Mouse (Mus musculus): ENCODE results near the gene Pced1b.
"Not testable (repeated sequence)": the region's sequence is repeated elsewhere in the genome, so short reads cannot be mapped to it uniquely, and the experiment has no call there.

The Pced1b gene

DNA sequence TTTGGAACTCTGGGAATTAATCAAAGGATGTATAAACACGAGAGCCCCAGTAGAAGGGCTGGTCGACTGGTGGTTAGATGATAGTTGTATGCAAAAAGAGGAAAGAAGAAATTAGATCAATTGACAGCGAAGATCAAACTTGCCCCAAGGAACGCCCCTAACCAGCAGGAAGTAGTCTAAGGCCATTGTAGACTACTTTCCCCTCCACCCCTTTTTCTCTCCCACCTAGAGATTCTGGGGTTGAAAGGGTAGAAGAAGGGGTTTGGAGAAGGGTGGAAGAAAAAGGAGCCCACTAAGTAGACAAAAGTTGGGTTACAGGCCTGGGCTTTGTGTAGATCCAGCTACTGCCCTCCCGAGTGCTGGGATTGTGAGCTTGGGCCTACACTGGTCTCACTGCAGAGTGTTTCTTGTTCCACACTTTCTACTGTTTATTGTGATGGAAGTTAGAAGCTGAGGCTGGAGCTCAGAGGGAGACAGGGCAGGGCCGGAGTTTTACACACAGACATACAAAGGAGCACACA is 125.8 kb downstream of the Pced1b start:
- no peak for DNase-seq (ENCODE audit: low spot score in 2 of 2)

DNA sequence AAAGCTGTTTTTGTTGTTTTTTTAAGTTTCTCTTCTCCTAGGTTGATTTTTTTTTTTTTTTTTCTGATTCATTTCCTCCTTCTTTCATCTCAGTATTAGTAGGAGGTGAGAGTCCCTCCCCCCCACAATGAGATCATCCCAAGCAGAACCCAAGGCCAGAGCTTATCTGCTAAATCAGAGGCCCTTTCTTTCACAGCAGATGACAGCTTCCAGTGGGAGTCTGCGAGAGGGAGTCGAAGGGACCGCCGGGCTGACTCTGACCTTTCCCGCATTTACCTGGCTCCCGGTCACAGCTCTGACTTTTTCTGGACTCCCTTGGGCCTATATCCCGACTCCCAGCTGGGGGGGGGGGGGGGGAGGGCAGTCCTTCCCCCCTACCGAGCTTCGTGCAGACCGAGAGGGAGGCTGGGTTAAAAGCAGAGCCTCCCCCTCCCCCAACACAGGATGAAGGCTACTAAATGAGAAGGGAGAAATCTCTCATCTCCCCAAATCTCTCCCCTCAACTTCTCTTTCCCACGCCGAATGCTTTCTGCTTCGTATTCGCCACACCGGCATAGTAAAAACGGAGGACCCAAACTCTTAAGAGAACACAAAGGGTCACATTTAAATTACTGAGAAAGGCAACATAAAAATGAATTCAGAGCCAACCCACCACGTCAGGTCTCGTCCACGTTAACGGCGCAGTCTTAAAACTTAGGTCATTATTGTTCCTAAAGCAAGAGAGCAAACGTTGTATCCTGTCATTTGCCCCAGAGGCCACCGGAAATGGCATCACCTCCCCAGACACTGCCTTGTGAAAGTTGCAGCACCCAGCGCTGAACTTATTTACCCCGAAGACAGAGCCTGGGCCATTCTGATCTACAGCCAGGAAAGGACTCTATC is 126.5 kb downstream of the Pced1b start:
- DNase-seq (ENCODE audit: low spot score in 2 of 2) = peak; percentile 44 to 52

DNA sequence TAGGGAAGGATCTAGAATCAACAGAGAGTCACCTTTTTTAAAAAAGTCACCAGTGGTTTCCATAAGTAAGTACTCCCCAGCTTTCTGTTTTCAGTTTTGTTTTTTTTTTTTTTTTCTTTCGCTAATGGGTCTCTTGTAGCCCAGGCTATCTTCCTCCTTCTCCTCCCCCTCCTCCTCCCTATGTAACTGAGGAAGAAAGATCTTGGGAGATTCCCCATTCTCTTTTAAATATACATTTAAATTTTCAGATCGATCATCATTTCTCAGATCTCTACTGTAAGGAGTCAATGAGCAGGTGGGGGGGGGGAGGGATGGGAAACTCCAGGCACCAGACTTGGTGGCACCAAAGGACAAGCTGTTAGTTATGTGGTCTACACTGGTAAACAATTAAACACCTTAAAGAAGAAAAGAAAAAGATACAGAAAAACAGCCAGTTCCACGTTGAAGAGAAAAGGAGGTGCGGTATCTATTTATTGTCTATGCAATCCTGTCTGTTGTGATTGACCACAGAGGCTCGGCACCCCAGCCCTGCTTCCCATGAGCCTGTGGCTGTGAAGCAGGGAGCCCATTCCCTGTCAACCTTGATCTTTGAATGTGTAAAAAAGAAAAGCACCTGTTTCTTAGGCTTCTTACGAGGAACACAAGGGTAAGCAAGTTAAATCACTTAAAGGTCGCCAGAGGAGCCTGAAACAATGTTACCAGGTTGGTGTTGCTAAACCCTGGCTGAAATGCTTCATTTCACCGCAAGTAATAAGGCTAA is 127.4 kb downstream of the Pced1b start:
- no peak for DNase-seq (ENCODE audit: low spot score in 2 of 2)

- no peak for DNase-seq (ENCODE audit: low spot score in 2 of 2)
These were observed 128.2 kb downstream of the Pced1b start for GRCm38 (mm10) chr15:97374845-97375720.

DNA sequence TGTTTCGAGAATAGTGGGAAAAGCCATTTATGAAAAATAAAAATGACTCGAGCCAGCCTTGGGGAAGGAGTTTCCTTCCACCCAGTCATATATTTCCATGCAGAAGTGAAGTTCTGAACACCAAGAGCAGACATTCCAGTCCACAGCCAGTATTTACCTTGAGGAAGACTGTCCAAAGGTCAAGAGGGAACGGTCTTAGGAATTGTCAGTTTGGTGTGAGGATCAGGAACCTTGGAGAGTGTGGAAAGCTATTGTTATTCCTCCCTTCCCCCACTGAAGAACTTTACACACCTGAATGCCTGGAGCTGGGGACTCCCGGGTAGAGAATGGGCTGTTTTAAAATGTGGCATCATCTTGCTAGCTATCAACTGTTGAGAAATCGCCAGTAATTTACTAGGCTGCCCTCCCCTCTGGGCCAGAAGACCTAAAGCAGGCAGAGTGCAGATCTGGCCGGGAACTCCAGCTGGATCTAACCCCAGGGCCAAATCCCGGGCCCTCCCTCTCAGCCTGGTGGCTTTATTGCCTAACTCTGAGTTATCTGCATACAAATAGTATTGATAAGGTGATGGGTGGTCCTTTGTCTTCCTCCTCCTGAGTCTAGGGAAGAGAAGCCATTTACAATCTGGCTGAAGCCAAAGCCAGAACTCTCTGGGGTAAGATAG is 129.3 kb downstream of the Pced1b start:
- DNase-seq (ENCODE audit: low spot score in 2 of 2) = no peak

- DNase-seq (ENCODE audit: low spot score in 2 of 2) = no peak
These were observed 129.9 kb downstream of the Pced1b start for GRCm38 (mm10) chr15:97376792-97377222.

DNA sequence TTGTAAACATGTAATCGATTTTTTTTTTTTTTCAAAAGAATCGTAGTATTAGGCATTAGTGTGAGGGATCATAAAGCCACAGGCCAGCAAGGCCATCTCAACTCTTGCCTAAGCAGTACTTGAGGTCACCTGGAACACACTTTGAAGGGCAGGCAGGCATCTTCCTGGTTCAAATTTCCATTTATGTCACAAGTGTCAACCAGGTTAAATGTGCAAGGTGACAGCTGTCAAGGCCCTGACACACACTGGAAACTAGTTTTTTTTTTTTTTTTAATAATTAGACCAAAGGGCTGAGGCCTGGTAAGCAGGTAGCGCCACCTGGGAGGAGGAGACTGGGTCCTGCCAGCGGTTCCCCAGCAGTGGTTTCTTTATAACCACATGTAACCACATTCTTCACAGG is 131.2 kb downstream of the Pced1b start:
- DNase-seq (ENCODE audit: low spot score in 2 of 2) = no peak

DNA sequence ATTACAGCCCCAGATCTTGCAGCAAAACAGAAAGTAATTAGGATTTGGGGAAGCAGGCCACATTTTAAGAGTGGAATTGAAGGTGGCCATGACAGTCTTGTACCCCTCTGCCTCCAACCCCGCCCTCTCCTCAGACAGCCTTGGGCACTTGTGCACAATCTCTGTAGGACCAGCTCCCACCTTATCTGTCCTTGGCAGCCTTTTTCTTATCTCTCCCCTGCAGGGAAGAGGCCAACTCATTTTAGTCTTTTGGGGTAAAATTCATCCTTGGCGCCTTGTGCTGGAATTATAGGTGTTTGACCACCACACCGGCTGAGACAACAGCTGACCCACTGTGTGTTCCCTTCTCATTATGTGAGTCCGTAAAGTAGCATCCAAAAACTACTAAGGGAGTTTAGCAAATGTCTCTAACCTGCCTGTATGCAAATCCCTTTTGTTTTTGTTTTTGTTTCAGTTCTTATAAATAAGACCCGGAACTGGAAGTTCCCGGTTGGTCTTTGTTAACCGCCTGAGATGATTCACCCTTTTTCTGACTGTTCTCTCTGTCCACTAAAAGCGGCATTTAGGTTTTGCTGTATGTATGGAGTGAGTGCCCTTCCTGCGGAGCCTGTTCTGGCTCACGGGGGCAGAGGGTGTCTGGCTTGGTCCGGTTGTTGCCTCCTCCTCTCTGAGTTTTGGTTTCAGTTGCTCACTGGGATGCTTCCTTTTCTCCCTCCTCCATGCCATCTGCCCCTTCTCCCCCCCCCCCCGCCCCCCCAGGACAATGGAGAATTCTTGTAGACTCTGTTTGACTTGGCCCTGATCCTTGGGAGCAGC is 132.8 kb downstream of the Pced1b start:
- no peak for DNase-seq (ENCODE audit: low spot score in 2 of 2)

- no peak for DNase-seq (ENCODE audit: low spot score in 2 of 2)
These were observed 135.7 kb downstream of the Pced1b start for GRCm38 (mm10) chr15:97382567-97382966.

GRCm38 (mm10) chr15:97383523-97384141 is 136.7 kb downstream of the Pced1b start:
- DNase-seq (ENCODE audit: low spot score in 2 of 2) = no peak

DNA sequence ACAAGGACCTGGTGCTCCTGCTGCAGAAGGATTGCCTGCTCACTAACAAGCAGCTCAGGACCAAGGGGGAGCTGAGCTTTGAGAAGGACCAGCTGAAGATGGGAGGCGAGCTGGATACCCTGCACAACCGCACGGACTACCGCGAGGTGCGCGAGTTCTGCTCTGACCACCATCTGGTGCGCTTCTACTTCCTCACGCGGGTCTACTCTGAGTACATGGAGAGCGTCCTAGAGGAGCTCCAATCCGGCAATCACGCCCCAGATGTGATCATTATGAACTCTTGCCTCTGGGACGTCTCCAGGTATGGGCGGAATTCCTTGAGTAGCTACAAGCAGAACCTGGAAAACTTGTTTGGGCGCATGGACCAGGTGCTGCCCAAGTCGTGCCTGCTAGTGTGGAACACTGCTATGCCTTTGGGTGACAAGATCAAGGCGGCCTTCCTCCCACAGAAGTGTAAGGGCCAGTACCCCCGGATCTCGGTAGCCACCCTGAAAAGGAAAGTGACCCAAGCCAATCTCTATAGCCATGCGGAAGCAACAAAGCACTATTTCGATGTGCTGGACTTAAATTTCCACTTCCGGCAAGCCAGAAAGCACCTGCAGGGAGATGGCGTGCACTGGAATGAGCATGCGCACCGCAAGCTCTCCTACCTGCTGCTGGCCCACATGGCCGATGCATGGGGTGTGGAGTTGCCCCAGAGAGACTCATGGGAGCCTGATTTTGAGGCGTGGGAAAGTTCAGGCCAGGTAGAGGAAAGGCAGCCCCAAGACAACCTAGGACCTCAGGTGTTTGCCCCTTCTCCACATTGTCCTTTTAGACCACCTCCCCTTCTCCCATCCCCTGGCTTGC is 137.5 kb downstream of the Pced1b start:
- no peak for DNase-seq (ENCODE audit: low spot score in 2 of 2)

DNA sequence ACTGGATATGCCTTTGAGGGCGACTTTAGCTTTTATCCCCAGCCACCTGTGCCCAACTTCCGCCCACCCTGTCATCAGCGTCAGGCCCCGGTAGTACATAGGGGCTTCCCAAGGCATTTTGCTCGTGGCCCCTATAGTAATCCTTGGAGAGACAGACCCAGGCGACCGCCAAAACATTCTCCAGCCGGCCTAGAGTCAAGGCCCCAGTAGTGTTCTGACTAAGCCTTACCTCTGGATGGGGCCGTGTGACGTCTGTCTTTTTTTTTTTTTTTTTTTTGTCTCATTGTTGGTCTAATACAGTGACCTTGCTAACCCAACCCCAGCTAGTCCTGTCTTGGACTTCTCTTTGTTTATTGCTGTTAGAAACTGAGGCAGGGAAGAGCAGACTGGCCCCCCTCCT is 138.3 kb downstream of the Pced1b start:
- DNase-seq (ENCODE audit: low spot score in 2 of 2) = not testable (repeated sequence)

- DNase-seq (ENCODE audit: low spot score in 2 of 2) = no peak
These were observed 140.9 kb downstream of the Pced1b start for GRCm38 (mm10) chr15:97387793-97388192.

DNA sequence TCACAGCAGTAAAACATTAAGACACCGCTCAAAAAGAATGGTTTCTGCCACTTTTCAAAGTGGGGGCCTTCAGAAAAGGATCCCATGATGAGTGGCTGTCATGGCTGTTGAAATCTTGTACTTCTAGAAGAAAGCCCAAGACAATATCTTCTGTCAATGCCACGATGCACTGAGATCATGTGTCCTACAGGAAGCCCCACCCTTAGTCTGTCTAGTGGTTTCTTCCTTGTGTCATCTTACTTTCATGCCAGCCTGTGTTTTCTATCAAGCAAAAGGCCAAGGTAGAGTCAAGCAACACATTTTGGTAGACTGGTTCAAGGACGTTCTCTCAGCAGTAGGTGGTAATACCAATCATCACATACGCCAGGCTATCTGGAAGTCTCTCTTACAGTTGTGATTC is 142.7 kb downstream of the Pced1b start:
- no peak for DNase-seq (ENCODE audit: low spot score in 2 of 2)

- DNase-seq (ENCODE audit: low spot score in 2 of 2) = no peak
These were observed 143.9 kb downstream of the Pced1b start for GRCm38 (mm10) chr15:97390778-97391177.

- no peak for DNase-seq (ENCODE audit: low spot score in 2 of 2)
These were observed 144.5 kb downstream of the Pced1b start for GRCm38 (mm10) chr15:97391436-97391835.

DNA sequence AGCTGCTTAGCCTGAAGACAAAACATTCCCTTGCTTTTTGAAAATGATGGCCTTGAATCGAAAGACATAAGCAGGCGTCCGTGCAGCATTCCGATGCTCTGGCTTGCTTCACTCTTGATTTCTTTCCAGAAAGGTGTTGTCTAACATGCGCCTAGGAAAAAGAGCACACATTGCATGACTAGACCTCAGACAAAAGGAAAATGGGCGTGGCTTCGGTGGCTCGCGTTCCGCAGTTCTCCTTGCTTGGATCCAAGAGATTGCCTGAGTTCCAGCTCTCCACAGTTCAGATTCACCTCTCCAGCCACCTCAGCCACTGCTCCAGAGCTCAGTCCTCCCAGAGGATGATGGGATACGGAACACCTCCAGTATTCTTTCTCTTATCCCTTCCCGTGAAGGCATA is 147.7 kb downstream of the Pced1b start:
- DNase-seq (ENCODE audit: low spot score in 2 of 2) = no peak

- DNase-seq (ENCODE audit: low spot score in 2 of 2) = no peak
These were observed 149.8 kb downstream of the Pced1b start for GRCm38 (mm10) chr15:97396586-97397299.
